Mouse (Mus musculus) heart, adult 2 months (tissue): Measurements from ENCODE around the gene Kank1. TPM values are rescaled to one million over a fixed set of nuclear protein-coding genes. Genes with fewer than 3 reads are reported as not detected.
A peak's percentile ranks its signal among the peaks of the same experiment; 100 is the strongest.

Experiments
- DNase-seq, 2 experiments: peaks; one replicate each; pipeline ENCODE4 v3.0.0; 2021
- H3K27ac ChIP-seq: fragments of 200-600 bp; 2 replicates; pipeline ENCODE4 v1.8.1; 2022
- H3K27me3 ChIP-seq: fragments of 200-500 bp; 2 replicates; pipeline ENCODE4 v1.6.1; 2012; ENCODE audit warnings: mild to moderate bottlenecking, low read length, inconsistent platforms, mixed read lengths; ENCODE audit not compliant: control insufficient read depth, insufficient read depth
- H3K36me3 ChIP-seq: fragments of 200-500 bp; 2 replicates; pipeline ENCODE4 v1.6.1; 2012; ENCODE audit warnings: low read length, inconsistent platforms; ENCODE audit not compliant: control insufficient read depth, insufficient read depth
- H3K4me1 ChIP-seq: fragments of 200-500 bp; 2 replicates; pipeline ENCODE4 v1.6.1; 2011; ENCODE audit warnings: low read length; ENCODE audit not compliant: control insufficient read depth, insufficient read depth
- H3K4me3 ChIP-seq: fragments of 200-600 bp; 2 replicates; pipeline ENCODE4 v1.8.1; 2022
- H3K79me2 ChIP-seq: fragments of 200-500 bp; replicated peaks from 2 replicates; pipeline ENCODE4 v1.6.1; 2012; ENCODE audit warnings: mild to moderate bottlenecking, inconsistent platforms, low read length, moderate library complexity, mixed read lengths; ENCODE audit not compliant: control insufficient read depth, insufficient read depth
- H3K9ac ChIP-seq: fragments of 200-500 bp; 2 replicates; pipeline ENCODE4 v1.6.1; 2012; ENCODE audit warnings: low read depth, mild to moderate bottlenecking, control low read depth, inconsistent platforms, low read length, mixed read lengths
- CTCF ChIP-seq: fragments of 200-600 bp; IDR thresholded peaks from 2 replicates; pipeline ENCODE4 v1.8.1; 2022; ENCODE audit warnings: antibody characterized with exemption, mild to moderate bottlenecking, moderate library complexity
- EP300 ChIP-seq: fragments of 200-500 bp; IDR thresholded peaks from 2 replicates; pipeline ENCODE4 v1.6.1; 2011; ENCODE audit warnings: low read depth, low read length, control low read depth; ENCODE audit not compliant: insufficient read depth
- POLR2A ChIP-seq: fragments of 200-500 bp; IDR thresholded peaks from 2 replicates; pipeline ENCODE4 v1.6.1; 2011; ENCODE audit warnings: mild to moderate bottlenecking, low read depth, low read length, control low read depth; ENCODE audit not compliant: insufficient read depth
- WGBS: fragments of 180-500 bp; shearing (Covaris S2); methylation state at CpG from one replicate; pipeline ENCODE4 v1.1.7; 2018; 5-methylcytosine and 5-hydroxymethylcytosine counted together
- intact Hi-C: fragments of 180-260 bp; cut with DNase I; formaldehyde crosslinking; loops from one replicate; pipeline ENCODE4 v1.15.1; 2025
- polyA plus RNA-seq: library from polyadenylated mRNA; depleted of rRNA; stranded (reverse); fragments of >200 nt; gene quantifications from 2 replicates; pipeline ENCODE4 v1.2.3, GENCODE M21; 2012
- total RNA-seq, 2 experiments: library from RNA; stranded (reverse); gene quantifications; 2 replicates each; pipeline ENCODE4 v1.2.3; 2021

Kank1 gene
- total and polyA plus RNA-seq, 3 experiments, result 37.2 to 43.9 (median 37.3) TPM

DNA sequence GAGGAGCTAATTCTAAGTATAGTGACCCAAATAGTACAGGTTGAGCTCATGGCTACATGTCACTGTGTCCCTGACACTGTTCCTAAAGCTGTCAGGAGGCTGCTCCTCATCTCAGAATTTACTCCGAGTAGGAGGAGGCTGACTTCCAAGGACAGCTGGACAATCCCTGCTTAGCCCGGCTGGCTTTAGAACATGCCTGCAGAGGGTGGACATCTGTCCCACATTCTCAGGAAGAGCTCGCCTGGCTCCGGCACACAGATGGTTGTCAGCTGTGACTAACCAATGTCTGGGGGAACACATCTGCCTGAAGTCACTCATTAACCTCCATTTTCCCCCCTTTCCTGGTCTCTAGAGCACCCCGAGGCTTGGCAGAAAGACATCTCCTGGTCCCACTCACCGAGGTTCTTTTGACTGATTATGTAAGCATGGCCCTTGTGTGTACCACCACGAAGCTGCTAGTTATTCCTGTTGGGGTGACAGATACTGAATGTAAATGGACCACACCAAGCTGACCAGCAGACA is 196.5 kb downstream of the Kank1 start:
- peak overlapping the region; percentile 40 for H3K27ac ChIP-seq
- H3K4me3 ChIP-seq, result no peak overlapping the region
- intact Hi-C loops, result loop anchor here (5.0 kb wide), 1 partner anchor 46 kb away; no protein-coding TSS in a partner anchor
- no peaks in the 10 kb centered on the region for H3K36me3 ChIP-seq
- no peak for TF ChIP-seq EP300
- TF ChIP-seq CTCF, result no peak
- TF ChIP-seq POLR2A, result no peak
- H3K79me2 ChIP-seq, result no peaks in the 10 kb centered on the region
- peaks cover 6% of the 10 kb centered on the region for H3K4me1 ChIP-seq
- no peak overlapping the region for H3K9ac ChIP-seq
- WGBS, result 66% methylated on average over 7 of the region's 7 CpGs
- H3K27me3 ChIP-seq, result no peaks in the 10 kb centered on the region
- peak in 1 of 2 experiments; percentile 40 for DNase-seq

DNA sequence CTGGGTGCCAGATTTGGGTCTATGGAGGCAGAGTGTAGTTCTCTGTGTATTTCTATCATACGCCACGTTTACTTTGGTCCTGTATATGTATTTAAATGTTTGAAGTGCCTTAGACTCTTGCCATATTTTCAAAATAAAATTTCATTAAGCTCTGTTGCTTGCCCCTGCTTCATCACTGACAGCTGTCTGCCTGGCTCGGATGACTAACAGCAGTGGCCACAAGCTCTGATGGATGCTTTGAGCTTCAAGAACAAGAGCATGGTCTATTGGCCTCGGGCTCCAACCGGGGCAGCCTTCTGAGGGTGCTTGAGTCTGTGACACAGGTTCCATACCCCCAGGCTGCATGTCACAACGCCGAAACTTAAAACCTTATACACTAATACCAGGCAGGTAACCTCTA is 197.6 kb downstream of the Kank1 start:
- no peak for DNase-seq
- peaks cover 6% of the 10 kb centered on the region for H3K4me1 ChIP-seq
- H3K9ac ChIP-seq, result no peak overlapping the region
- WGBS, result 93% methylated on average over 7 of the region's 7 CpGs
- H3K79me2 ChIP-seq, result no peaks in the 10 kb centered on the region
- H3K27ac ChIP-seq, result peak overlapping the region; percentile 23; the same call in 1 of the 2 replicates
- H3K4me3 ChIP-seq, result no peak overlapping the region
- H3K27me3 ChIP-seq, result no peaks in the 10 kb centered on the region
- intact Hi-C loops, result loop anchor here (5.0 kb wide), 1 partner anchor 47 kb away; no protein-coding TSS in a partner anchor
- no peak for TF ChIP-seq POLR2A
- TF ChIP-seq CTCF, result no peak
- no peak for TF ChIP-seq EP300
- H3K36me3 ChIP-seq, result no peaks in the 10 kb centered on the region

DNA sequence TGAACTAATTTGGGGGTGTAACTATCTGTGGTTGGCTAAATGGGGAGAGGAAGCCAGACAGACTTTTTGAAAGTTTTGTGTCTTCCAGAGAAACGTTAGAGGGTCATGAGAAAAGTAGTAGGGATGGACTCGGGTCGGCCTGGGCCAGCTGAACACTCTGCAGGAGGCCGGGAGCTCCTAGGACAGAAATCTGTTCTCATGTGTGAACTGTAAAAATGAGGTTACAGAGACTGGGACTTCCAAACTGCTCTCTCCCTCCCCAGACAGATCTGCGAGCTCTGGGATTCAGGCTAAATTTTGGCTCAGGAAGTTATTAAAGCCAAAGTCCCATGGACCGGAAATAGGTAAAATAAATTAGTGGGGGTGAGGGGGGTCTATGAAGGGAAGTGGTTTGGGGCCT is 198.0 kb downstream of the Kank1 start:
- peaks cover 6% of the 10 kb centered on the region for H3K4me1 ChIP-seq
- DNase-seq, result no peak
- TF ChIP-seq CTCF (no peak), POLR2A (no peak)
- H3K4me3 ChIP-seq, result no peak overlapping the region
- no peaks in the 10 kb centered on the region for H3K79me2 ChIP-seq
- WGBS, result 58% methylated on average over 6 of the region's 6 CpGs
- intact Hi-C loops, result loop anchor here (5.0 kb wide), 1 partner anchor 47 kb away; no protein-coding TSS in a partner anchor
- H3K27me3 ChIP-seq, result no peaks in the 10 kb centered on the region
- H3K27ac ChIP-seq, result peak overlapping the region; percentile 23; the same call in 1 of the 2 replicates
- no peak overlapping the region for H3K9ac ChIP-seq
- H3K36me3 ChIP-seq, result no peaks in the 10 kb centered on the region

DNA sequence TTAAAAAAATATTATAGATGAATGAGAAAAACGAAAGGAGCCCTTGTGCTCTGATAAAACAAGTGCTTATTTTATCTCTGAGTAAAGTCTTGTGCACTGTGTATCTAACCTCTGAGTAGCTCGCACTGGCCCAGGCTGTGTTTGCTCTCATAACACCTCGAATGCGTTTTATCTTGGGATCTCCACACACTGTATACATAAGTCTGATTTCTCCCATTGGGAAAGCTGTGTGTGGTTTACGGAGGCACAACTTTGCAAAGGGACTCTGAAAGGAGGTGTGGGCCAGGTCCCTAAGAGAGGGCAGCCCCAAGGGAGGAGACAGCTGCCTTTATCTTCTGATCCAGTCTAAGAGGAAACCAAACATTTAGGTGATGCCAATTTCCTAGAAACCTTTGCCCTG is 198.6 kb downstream of the Kank1 start:
- Histone ChIP-seq H3K27me3 (no peaks in the 10 kb centered on the region), H3K9ac (no peak overlapping the region), H3K4me1 (peaks cover 6% of the 10 kb centered on the region), H3K27ac (peak overlapping the region; percentile 5; the same call in 1 of the 2 replicates), H3K4me3 (no peak overlapping the region), H3K36me3 (no peaks in the 10 kb centered on the region), H3K79me2 (no peaks in the 10 kb centered on the region)
- no peak for DNase-seq
- intact Hi-C loops, result no loop called here
- 63% methylated on average over 5 of the region's 5 CpGs for WGBS
- TF ChIP-seq CTCF (no peak), EP300 (no peak), POLR2A (no peak)

DNA sequence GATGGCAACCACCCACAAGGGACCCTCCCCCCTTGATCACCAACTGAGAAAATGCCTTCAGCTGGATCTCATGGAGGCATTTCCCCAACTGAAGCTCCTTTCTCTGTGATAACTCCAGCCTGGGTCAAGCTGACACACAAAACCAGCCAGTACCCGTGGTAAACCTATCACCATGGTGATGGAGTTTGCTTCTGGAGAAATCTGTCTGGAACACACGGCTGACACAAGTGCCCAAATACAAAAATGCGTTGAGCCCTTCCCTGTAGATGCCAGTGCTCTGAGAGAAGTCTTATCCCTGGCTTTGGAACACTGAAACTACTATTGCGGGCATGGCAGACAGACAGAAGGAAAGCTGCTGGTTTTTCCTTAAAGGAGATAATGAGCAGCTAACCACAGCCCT is 199.4 kb downstream of the Kank1 start:
- Histone ChIP-seq H3K27me3 (no peaks in the 10 kb centered on the region), H3K27ac (peak overlapping the region; percentile 31), H3K9ac (no peak overlapping the region), H3K4me3 (no peak overlapping the region), H3K4me1 (peaks cover 6% of the 10 kb centered on the region), H3K36me3 (no peaks in the 10 kb centered on the region), H3K79me2 (no peaks in the 10 kb centered on the region)
- intact Hi-C loops, result no loop called here
- WGBS, result 77% methylated on average over 4 of the region's 4 CpGs
- TF ChIP-seq EP300, result no peak
- DNase-seq, result no peak

DNA sequence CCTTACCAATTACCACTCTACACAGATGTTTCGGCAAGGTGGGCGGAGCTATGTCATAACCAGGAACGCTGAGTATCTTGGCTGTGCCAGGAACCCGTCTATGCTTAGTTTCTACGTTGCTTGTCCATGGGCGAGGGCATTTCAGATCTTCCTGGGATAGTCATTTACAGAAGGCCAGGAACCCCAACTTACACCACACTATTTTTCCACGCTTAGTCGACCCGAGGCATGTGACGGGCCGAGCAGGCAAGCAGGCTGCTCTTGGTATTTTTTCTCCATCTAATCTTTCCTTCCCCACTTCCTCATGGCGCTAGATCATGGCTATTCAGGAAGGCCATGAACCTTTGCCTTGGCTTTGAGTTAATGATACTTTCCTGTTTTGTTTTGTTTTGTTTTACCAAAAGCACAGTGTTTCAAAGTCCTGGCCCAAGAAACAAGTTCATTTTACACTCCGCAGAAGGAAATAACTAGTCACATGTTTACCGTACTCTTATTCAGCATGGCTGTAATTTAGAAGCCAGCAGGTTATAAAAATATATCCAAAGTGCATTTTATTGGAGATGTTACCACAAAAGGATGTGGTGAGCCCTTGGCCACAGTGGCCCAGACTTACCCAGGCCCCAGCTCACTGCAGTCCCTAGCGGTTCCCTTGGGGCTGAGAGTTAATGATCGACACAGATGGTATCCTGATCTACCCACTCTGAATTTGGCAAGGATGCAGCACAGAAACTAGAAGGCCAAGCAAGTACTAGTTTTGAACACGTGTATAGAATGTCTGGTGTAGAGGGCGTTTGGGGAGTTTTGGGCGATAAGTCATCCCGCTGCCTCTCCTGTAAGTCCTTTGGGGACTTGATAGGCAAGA is 200.2 kb downstream of the Kank1 start:
- WGBS, result 61% methylated on average over 20 of the region's 20 CpGs
- TF ChIP-seq EP300 (no peak), CTCF (peak; percentile 36)
- no peak overlapping the region for H3K4me3 ChIP-seq
- intact Hi-C loops, result no loop called here
- no peaks in the 10 kb centered on the region for H3K27me3 ChIP-seq
- no peak overlapping the region for H3K9ac ChIP-seq
- peak overlapping the region; percentile 31; the same call in 1 of the 2 replicates for H3K27ac ChIP-seq
- no peaks in the 10 kb centered on the region for H3K36me3 ChIP-seq
- H3K4me1 ChIP-seq, result peaks cover 6% of the 10 kb centered on the region
- H3K79me2 ChIP-seq, result no peaks in the 10 kb centered on the region
- DNase-seq, result no peak
